Mouse (Mus musculus) urinary bladder, postnatal 36 days (tissue): ENCODE data around the gene Dennd1b.

Experiments
- DNase-seq, 2 experiments: peaks; one replicate each; pipeline ENCODE4 v3.0.0; 2022; ENCODE audit warnings: low spot score in 2 of 2, mixed read lengths in 1 of 2

The Dennd1b gene

GRCm38 (mm10) chr1:139007475-139007874 is 44.2 kb downstream of the Dennd1b start:
- DNase-seq = no peak

- DNase-seq = no peak
Measured at GRCm38 (mm10) chr1:139015118-139015788, 52.0 kb downstream of the Dennd1b start.

GRCm38 (mm10) chr1:139021298-139021697 is 58.1 kb downstream of the Dennd1b start:
- no peak for DNase-seq

- DNase-seq = no peak
Measured at GRCm38 (mm10) chr1:139025882-139026645, 62.8 kb downstream of the Dennd1b start.

GRCm38 (mm10) chr1:139029521-139029920 is 66.3 kb downstream of the Dennd1b start:
- no peak for DNase-seq

GRCm38 (mm10) chr1:139032411-139032810 is 69.2 kb downstream of the Dennd1b start:
- DNase-seq = no peak

- no peak for DNase-seq
Measured at GRCm38 (mm10) chr1:139035141-139035540, 71.9 kb downstream of the Dennd1b start.

- DNase-seq = no peak
Measured at GRCm38 (mm10) chr1:139036302-139036701, 73.1 kb downstream of the Dennd1b start.

GRCm38 (mm10) chr1:139036768-139037507 is 73.7 kb downstream of the Dennd1b start:
- no peak for DNase-seq

GRCm38 (mm10) chr1:139038074-139038473 is 74.8 kb downstream of the Dennd1b start:
- no peak for DNase-seq

GRCm38 (mm10) chr1:139038620-139039019 is 75.4 kb downstream of the Dennd1b start:
- no peak for DNase-seq

GRCm38 (mm10) chr1:139039529-139040230 is 76.4 kb downstream of the Dennd1b start:
- DNase-seq = no peak

GRCm38 (mm10) chr1:139049075-139049474 is 85.8 kb downstream of the Dennd1b start:
- no peak for DNase-seq

GRCm38 (mm10) chr1:139049881-139050472 is 86.7 kb downstream of the Dennd1b start:
- no peak for DNase-seq

- no peak for DNase-seq
Measured at GRCm38 (mm10) chr1:139053003-139053402, 89.8 kb downstream of the Dennd1b start.

- no peak for DNase-seq
Measured at GRCm38 (mm10) chr1:139060301-139060700, 97.1 kb downstream of the Dennd1b start.

- DNase-seq = no peak
Measured at GRCm38 (mm10) chr1:139064711-139065110, 101.5 kb downstream of the Dennd1b start.

- DNase-seq = no peak
Measured at GRCm38 (mm10) chr1:139067210-139067609, 104.0 kb downstream of the Dennd1b start.

GRCm38 (mm10) chr1:139071015-139071414 is 107.8 kb downstream of the Dennd1b start:
- DNase-seq = no peak

GRCm38 (mm10) chr1:139075671-139076070 is 112.4 kb downstream of the Dennd1b start:
- no peak for DNase-seq

- DNase-seq = no peak
Measured at GRCm38 (mm10) chr1:139077989-139078388, 114.8 kb downstream of the Dennd1b start.
